Mouse (Mus musculus): ENCODE results near the gene Grid1.

DNA sequence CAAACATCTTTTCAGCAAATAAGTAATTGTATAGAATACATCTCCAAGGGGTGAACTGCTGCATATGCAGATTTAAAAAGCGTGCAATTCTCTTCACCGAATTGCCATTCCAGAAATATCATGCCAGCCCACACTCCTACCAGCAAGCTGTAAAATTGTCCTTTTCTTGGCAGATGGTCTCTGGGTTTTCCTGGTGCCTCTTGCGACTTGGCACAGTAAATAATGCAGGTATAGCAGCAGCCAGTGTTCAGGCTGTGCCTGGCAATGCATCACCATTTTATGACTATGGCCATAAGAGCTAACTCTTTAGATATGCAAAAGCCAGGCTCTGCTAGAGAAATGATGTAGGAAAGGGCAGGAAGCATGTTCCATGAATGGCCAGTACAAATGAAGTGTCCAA lies 734.4 kb downstream of the Grid1 start:
- TF ChIP-seq CTCF (IDR thresholded peaks at IDR 0.05; ENCODE audit: low read depth, low read length) = no peak
- TF ChIP-seq TAL1 (conservative IDR thresholded peaks at IDR 0.05; ENCODE audit: low read depth, low read length) = no peak
